Mouse (Mus musculus) midbrain, embryonic 10.5 days (tissue): ENCODE results near the gene 1700034J05Rik. TPM values are rescaled to one million over a fixed set of nuclear protein-coding genes. Genes with fewer than 3 reads are reported as not detected.

Experiments
- DNase-seq: peaks from one replicate; pipeline ENCODE4 v3.0.0-alpha.2; 2017; ENCODE audit warnings: low spot score
- H3K27ac ChIP-seq: fragments of 300-500 bp; sonication (generic); replicated peaks from 2 replicates; pipeline ENCODE4 v1.5.1; 2016; ENCODE audit warnings: mild to moderate bottlenecking
- H3K27me3 ChIP-seq: fragments of 300-500 bp; sonication (generic); 2 replicates; pipeline ENCODE4 v1.6.1; 2016; ENCODE audit warnings: low read depth, mild to moderate bottlenecking; ENCODE audit not compliant: poor library complexity, severe bottlenecking
- H3K36me3 ChIP-seq: fragments of 300-500 bp; sonication (generic); 2 replicates; pipeline ENCODE4 v1.6.1; 2016; ENCODE audit warnings: mild to moderate bottlenecking, moderate library complexity
- H3K4me1 ChIP-seq: fragments of 300-500 bp; sonication (generic); 2 replicates; pipeline ENCODE4 v1.6.1; 2016
- H3K4me3 ChIP-seq: fragments of 300-500 bp; sonication (generic); 2 replicates; pipeline ENCODE4 v1.5.1; 2016; ENCODE audit warnings: mild to moderate bottlenecking, moderate library complexity
- H3K9me3 ChIP-seq: fragments of 300-500 bp; sonication (generic); replicated peaks from 2 replicates; pipeline ENCODE4 v1.6.1; 2016; ENCODE audit warnings: mild to moderate bottlenecking
- WGBS: fragments of 180-500 bp; shearing (Covaris S2); methylation state at CpG from one replicate; pipeline ENCODE4 v1.1.7; 2016; 5-methylcytosine and 5-hydroxymethylcytosine counted together
- polyA plus RNA-seq: library from polyadenylated mRNA; unstranded; fragments of >200 nt; fragmentation: Nextera tagmentation; extraction: Ambion mirVana; gene quantifications from 2 replicates; pipeline ENCODE4 v1.2.1, GENCODE M21; 2016

The 1700034J05Rik gene
- polyA plus RNA-seq, 1 experiment from 2014 or later = 0.11 TPM

GRCm38 (mm10) chr6:146939026-146939425 is 15.2 kb downstream of the 1700034J05Rik start:
- DNase-seq = no peak
- H3K27ac ChIP-seq = no peak overlapping the region
- no peaks in the 10 kb centered on the region for H3K9me3 ChIP-seq
- no peak overlapping the region for H3K4me3 ChIP-seq
- H3K4me1 ChIP-seq = peaks cover 10% of the 10 kb centered on the region
- peaks cover 11% of the 10 kb centered on the region for H3K36me3 ChIP-seq
- H3K27me3 ChIP-seq = no peaks in the 10 kb centered on the region
- 95% methylated on average over 8 of the region's 8 CpGs for WGBS

GRCm38 (mm10) chr6:146935957-146936356 is 18.3 kb downstream of the 1700034J05Rik start:
- Histone ChIP-seq H3K36me3 (peaks cover 11% of the 10 kb centered on the region), H3K27ac (no peak overlapping the region), H3K4me1 (peaks cover 10% of the 10 kb centered on the region), H3K27me3 (no peaks in the 10 kb centered on the region), H3K4me3 (no peak overlapping the region), H3K9me3 (no peaks in the 10 kb centered on the region)
- no peak for DNase-seq
- 84% methylated on average over 6 of the region's 6 CpGs for WGBS

DNA sequence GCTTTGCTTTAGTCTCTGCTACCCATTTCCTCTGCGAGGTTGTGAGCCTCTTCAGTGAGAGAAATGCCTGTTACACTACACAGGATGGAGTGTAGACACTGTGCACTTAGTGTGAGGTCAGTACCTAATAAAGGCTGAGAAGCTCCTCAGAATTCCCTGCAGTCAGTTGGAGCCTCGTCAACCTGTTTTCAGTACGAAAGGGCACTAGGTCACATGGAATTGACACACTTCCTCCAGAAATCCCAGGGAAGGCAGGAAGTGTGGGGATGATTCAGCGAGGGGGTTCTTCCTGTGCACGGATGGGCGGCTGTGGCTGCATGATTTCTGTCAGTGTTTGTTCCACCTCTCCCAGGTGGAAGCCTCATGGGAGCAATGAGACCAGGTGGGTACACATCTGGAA is 21.1 kb downstream of the 1700034J05Rik start:
- H3K4me3 ChIP-seq = no peak overlapping the region
- no peaks in the 10 kb centered on the region for H3K9me3 ChIP-seq
- no peaks in the 10 kb centered on the region for H3K27me3 ChIP-seq
- no peak overlapping the region for H3K27ac ChIP-seq
- peaks cover 21% of the 10 kb centered on the region for H3K4me1 ChIP-seq
- no peaks in the 10 kb centered on the region for H3K36me3 ChIP-seq
- no peak for DNase-seq
- 79% methylated on average over 6 of the region's 6 CpGs for WGBS

GRCm38 (mm10) chr6:146929031-146929430 is 25.2 kb downstream of the 1700034J05Rik start:
- no peak for DNase-seq
- H3K27me3 ChIP-seq = no peaks in the 10 kb centered on the region
- no peak overlapping the region for H3K27ac ChIP-seq

DNA sequence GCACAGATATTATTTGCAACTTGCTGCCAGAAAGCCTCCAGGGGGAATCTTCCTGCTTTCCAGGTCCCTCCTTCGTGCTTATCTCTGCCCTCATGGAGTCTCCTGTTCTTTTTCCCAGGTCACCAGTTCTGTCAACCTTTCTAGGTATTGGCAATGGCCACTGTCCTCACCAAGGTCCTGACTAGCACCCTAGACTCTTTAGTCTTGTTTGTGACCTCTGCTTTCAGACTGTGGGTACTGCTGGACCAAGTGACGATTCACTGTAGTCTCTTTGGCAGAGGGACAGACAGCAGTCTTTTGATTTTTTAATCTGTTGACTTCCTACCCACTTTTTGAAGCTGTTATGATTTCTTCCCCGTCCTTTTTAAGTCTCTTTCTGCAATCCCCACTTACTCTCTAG is 26.1 kb downstream of the 1700034J05Rik start:
- WGBS = 61% methylated on average over 3 of the region's 3 CpGs
- DNase-seq = no peak
- Histone ChIP-seq H3K36me3 (no peaks in the 10 kb centered on the region), H3K27me3 (no peaks in the 10 kb centered on the region), H3K27ac (no peak overlapping the region), H3K9me3 (no peaks in the 10 kb centered on the region), H3K4me1 (peaks cover 22% of the 10 kb centered on the region), H3K4me3 (no peak overlapping the region)

More at GRCm38 (mm10) chr6:146929031-146929430, 25.2 kb downstream of the 1700034J05Rik start:
- no peaks in the 10 kb centered on the region for H3K36me3 ChIP-seq
- no peak overlapping the region for H3K4me3 ChIP-seq
- H3K4me1 ChIP-seq = peaks cover 22% of the 10 kb centered on the region
- 62% methylated on average over 2 of the region's 2 CpGs for WGBS
- H3K9me3 ChIP-seq = no peaks in the 10 kb centered on the region

DNA sequence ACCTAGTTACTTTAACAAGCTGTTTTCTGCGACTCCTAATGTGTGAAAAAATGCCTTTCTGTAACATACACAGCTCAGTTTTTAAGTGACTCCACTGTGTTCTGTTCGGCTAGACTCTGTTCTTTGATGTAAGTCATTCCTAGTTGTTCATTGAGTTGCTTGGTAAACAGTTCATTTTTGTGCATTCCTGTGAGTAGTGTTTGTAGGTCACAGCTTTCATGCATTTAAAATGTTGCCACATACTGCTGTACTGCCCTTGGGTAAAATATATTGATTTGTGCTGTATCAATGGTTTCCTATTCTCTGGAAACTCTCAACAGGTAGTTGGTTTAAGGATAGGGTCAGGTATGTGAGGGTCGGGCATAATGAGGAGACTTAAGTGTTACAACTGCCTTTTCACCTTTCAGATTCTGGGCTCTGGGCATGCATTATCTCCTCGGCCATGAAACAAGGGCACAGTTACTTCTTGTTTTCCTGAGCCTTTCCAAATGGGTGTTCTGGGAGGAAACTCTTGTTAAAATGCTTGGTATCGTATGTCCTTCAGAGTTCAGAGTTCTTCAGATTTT is 27.7 kb downstream of the 1700034J05Rik start:
- H3K36me3 ChIP-seq = no peaks in the 10 kb centered on the region
- H3K4me1 ChIP-seq = peaks cover 22% of the 10 kb centered on the region
- WGBS = 80% methylated on average over 5 of the region's 5 CpGs
- H3K27ac ChIP-seq = no peak overlapping the region
- H3K27me3 ChIP-seq = no peaks in the 10 kb centered on the region
- no peak overlapping the region for H3K4me3 ChIP-seq
- no peaks in the 10 kb centered on the region for H3K9me3 ChIP-seq
- no peak for DNase-seq

DNA sequence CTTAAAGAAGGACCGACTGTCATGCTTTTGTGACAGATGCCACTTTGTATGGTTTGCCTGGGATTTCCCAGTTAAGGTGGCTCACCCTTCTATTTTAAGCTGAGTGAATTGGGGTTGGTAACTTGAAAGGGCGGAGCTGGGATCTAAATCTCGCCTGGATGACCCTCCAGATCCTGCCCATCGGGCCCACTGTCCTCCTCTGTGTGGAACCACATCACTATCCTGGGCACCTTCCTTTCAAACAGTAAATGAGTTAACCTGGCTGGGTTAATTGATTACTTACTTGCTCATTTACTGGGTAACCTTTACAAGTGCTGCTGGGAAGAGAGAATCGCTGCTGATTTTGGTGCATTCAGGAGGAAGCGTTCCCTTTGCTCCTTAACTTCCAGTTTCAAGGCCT is 35.9 kb downstream of the 1700034J05Rik start:
- H3K4me3 ChIP-seq = no peak overlapping the region
- H3K4me1 ChIP-seq = peaks cover 8% of the 10 kb centered on the region
- WGBS = 94% methylated on average over 6 of the region's 6 CpGs
- H3K27ac ChIP-seq = no peak overlapping the region
- H3K36me3 ChIP-seq = no peaks in the 10 kb centered on the region
- H3K9me3 ChIP-seq = no peaks in the 10 kb centered on the region
- no peaks in the 10 kb centered on the region for H3K27me3 ChIP-seq
- DNase-seq = no peak

- Histone ChIP-seq H3K36me3 (no peaks in the 10 kb centered on the region), H3K4me1 (peaks cover 16% of the 10 kb centered on the region), H3K9me3 (no peaks in the 10 kb centered on the region), H3K4me3 (no peak overlapping the region), H3K27me3 (no peaks in the 10 kb centered on the region), H3K27ac (no peak overlapping the region)
- 86% methylated on average over 3 of the region's 3 CpGs for WGBS
- no peak for DNase-seq
Observed at GRCm38 (mm10) chr6:146917396-146917795, 36.8 kb downstream of the 1700034J05Rik start.

GRCm38 (mm10) chr6:146915808-146916207 is 38.4 kb downstream of the 1700034J05Rik start:
- no peaks in the 10 kb centered on the region for H3K9me3 ChIP-seq
- no peak overlapping the region for H3K27ac ChIP-seq
- H3K4me3 ChIP-seq = no peak overlapping the region
- DNase-seq = no peak
- H3K27me3 ChIP-seq = no peaks in the 10 kb centered on the region
- H3K36me3 ChIP-seq = no peaks in the 10 kb centered on the region
- peaks cover 16% of the 10 kb centered on the region for H3K4me1 ChIP-seq
- WGBS = 93% methylated on average over 1 of the region's 1 CpGs

DNA sequence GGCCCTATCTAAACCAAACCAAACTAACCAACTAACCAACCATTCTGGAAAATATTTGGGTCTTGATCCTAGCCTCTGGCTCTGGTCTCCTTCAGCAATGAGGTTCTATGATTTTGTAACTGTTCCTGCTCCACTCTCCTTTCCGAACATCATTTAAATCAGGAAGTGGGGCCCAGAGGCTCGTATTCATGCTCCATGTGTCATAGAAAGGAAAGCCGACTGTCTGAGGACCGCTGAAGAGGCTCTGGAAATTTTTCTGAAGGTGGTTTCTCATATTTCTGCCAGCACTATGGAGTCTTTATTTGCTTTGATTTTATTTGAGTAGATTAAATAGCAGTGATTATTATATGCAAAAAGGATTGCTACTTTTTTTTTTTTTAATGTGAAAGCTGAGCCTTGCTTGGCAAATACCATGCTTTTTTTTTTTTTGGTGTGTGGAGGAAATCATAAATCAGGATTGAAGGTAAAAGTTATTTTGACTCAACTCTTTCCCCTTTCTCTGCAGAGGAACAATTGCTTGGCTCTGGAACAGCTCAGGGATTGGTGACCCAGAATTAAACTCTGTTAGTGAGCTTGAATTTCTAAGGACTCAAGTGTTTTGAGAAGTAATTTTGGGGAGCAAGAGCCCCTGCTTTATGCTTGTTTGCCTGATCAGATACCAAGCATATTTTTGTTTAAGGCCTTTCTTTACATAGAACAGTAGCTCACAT is 40.6 kb downstream of the 1700034J05Rik start:
- peaks cover 16% of the 10 kb centered on the region for H3K4me1 ChIP-seq
- H3K36me3 ChIP-seq = no peaks in the 10 kb centered on the region
- no peaks in the 10 kb centered on the region for H3K27me3 ChIP-seq
- H3K9me3 ChIP-seq = no peaks in the 10 kb centered on the region
- DNase-seq = no peak
- H3K27ac ChIP-seq = no peak overlapping the region
- 85% methylated on average over 4 of the region's 4 CpGs for WGBS
- no peak overlapping the region for H3K4me3 ChIP-seq

DNA sequence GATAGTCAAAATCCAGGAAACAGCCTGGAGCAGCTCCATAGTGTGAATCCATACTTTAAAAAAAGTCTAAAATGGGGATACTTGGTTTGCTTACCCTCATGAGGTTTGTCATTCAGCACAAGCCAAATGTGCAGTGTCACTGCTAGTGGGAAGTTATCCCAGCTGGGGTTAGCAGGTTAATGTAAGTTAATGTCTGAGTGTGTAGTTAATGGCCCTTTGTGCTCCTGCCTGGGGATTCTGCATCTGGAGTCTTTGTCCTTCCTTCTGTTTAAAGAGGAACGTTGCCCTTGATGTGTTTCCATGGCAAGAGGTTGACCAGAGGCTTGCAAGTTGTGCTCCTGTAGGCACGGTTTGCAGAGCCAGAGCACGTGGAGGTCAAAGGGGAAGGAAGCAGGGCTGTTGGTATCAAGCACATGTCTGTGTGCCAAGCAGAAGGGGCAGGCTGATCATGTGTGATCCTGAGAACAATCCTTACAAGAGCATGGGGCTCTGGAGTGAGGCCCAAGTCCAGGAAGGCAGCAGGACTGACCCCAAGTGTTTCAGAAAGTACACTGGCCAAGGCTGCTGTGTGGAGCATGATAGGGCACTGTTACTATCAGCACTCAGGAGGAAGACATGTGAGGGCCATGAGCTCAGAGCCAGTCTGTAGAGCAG is 41.3 kb downstream of the 1700034J05Rik start:
- 31% methylated on average over 3 of the region's 3 CpGs for WGBS
- no peak overlapping the region; the same call in 1 of the 2 replicates for H3K27ac ChIP-seq
- H3K27me3 ChIP-seq = no peaks in the 10 kb centered on the region
- no peak for DNase-seq
- H3K9me3 ChIP-seq = no peaks in the 10 kb centered on the region
- no peak overlapping the region for H3K4me3 ChIP-seq
- H3K36me3 ChIP-seq = no peaks in the 10 kb centered on the region
- H3K4me1 ChIP-seq = peaks cover 16% of the 10 kb centered on the region

- no peak overlapping the region for H3K4me3 ChIP-seq
- 89% methylated on average over 2 of the region's 2 CpGs for WGBS
- H3K27ac ChIP-seq = no peak overlapping the region
- no peak for DNase-seq
- no peaks in the 10 kb centered on the region for H3K27me3 ChIP-seq
- no peaks in the 10 kb centered on the region for H3K36me3 ChIP-seq
- H3K4me1 ChIP-seq = peaks cover 16% of the 10 kb centered on the region
- H3K9me3 ChIP-seq = no peaks in the 10 kb centered on the region
Observed at GRCm38 (mm10) chr6:146910801-146911200, 43.4 kb downstream of the 1700034J05Rik start.
